In the genomic region with DNA sequence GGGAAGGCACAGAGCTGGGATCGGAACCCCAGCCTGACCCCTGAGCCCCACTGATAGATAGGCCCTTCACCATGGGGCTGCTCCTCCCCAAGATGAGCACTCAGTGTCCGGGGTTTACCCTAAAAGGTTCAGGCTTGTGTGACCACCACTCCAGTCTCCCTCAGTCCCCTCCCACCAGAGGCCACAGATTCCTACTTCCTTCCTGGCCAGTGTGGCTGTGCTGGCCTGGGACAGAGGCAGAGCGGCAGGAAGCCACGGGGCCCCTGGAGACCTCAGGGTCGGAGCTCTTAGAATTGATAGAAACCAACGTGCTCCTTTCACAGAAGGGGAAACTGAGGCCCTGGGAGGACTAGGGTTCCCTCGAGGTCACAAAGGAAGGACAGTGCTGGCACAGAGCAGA, we compare ENCODE assay signal across 9 mouse cellular contexts. TPM values are rescaled to one million over a fixed set of nuclear protein-coding genes. Genes with fewer than 3 reads are reported as not detected.
A peak's percentile ranks its signal among the peaks of the same experiment; 100 is the strongest.
DNase-seq lines count a peak whose midpoint lies in the region; ATAC-seq and TF ChIP-seq lines count a peak whose summit lies in the region.
"Had no signal": no experiment of that assay in that cellular context is flagged by ENCODE, and none has a peak within 500 bp of the region (broad histone marks: within the 10 kb centered on the region; RNA-seq: fewer than 3 reads in every experiment).

No protein-coding gene starts in this region.

- 22% methylated on average over 7 of the region's 7 CpGs for WGBS in lung, embryonic 16.5 days
- WGBS in lung, adult 2 months: 24% methylated on average over 7 of the region's 7 CpGs
- WGBS in heart, postnatal 0 days: 33% methylated on average over 7 of the region's 7 CpGs

- peak overlapping the region; percentile 92 for H3K27ac ChIP-seq in lung, embryonic 16.5 days (ENCODE audit: low read length)
- H3K27ac ChIP-seq in heart, postnatal 0 days (ENCODE audit: low read depth): peak overlapping the region; percentile 65

- DNase-seq in embryo, embryonic 10 days (ENCODE audit: low spot score): peak; percentile 36
- no peak for DNase-seq in embryo, embryonic 10.5 days (ENCODE audit: low spot score)
- no peak for DNase-seq in lung, adult 2 months
- DNase-seq in heart, postnatal 0 days (ENCODE audit: low spot score): no peak
- DNase-seq in ovary, postnatal 36 days (ENCODE audit: low spot score): no peak
- DNase-seq in layer of hippocampus, adult 9-11 months: no peak

- no peak for TF ChIP-seq CTCF in lung, adult 2 months (IDR thresholded peaks at IDR 0.05; ENCODE audit: insufficient read depth, low read length)
- no peak for TF ChIP-seq CTCF in heart, postnatal 0 days (IDR thresholded peaks at IDR 0.05; ENCODE audit: low read depth)

- peak overlapping the region; percentile 16; the same call in 1 of the 2 replicates for H3K9ac ChIP-seq in lung, embryonic 16.5 days (ENCODE audit: low read length)
- no peak overlapping the region for H3K9ac ChIP-seq in heart, postnatal 0 days (replicated peaks; ENCODE audit: low read depth, low read length)

- H3K36me3 ChIP-seq in lung, embryonic 16.5 days (ENCODE audit: control insufficient read depth, insufficient read depth, low read length): no peaks in the 10 kb centered on the region
- no peaks in the 10 kb centered on the region for H3K36me3 ChIP-seq in heart, postnatal 0 days (replicated peaks; ENCODE audit: control insufficient read depth, insufficient read depth, low read length)

- peaks cover 42% of the 10 kb centered on the region for H3K4me1 ChIP-seq in lung, embryonic 16.5 days (replicated peaks; ENCODE audit: control insufficient read depth, insufficient read depth, low read length)
- H3K4me1 ChIP-seq in lung, adult 2 months (ENCODE audit: control insufficient read depth, insufficient read depth, low read length): peaks cover 15% of the 10 kb centered on the region
- H3K4me1 ChIP-seq in heart, postnatal 0 days (ENCODE audit: control insufficient read depth, insufficient read depth): peaks cover 13% of the 10 kb centered on the region

- no peak for TF ChIP-seq POLR2A in lung, adult 2 months (IDR thresholded peaks at IDR 0.05; ENCODE audit: borderline replicate concordance, extremely low read depth, low read depth, low read length)

- ATAC-seq in lung, embryonic 16.5 days (ENCODE audit: low read depth): no peak
- ATAC-seq in heart, postnatal 0 days (ENCODE audit: insufficient read depth, low read depth): no peak
- peak; percentile 21; the same call in 1 of the 2 replicates for ATAC-seq in megakaryocyte, adult 5-6 weeks (ENCODE audit: poor library complexity, severe bottlenecking)
- ATAC-seq: midbrain, embryonic 16.5 days had no signal

- H3K9me3 ChIP-seq in lung, embryonic 16.5 days (ENCODE audit: control insufficient read depth, low read length): no peaks in the 10 kb centered on the region
- no peaks in the 10 kb centered on the region for H3K9me3 ChIP-seq in heart, postnatal 0 days (replicated peaks; ENCODE audit: control insufficient read depth, low read length)

- H3K4me3 ChIP-seq in lung, embryonic 16.5 days (ENCODE audit: low read length): no peak overlapping the region
- H3K4me3 ChIP-seq in lung, adult 2 months (replicated peaks; ENCODE audit: extremely low read depth, low read depth, low read length): no peak overlapping the region
- H3K4me3 ChIP-seq in heart, postnatal 0 days (ENCODE audit: low read depth, low read length): no peak overlapping the region

- H3K27me3 ChIP-seq in lung, embryonic 16.5 days (ENCODE audit: control insufficient read depth, insufficient read depth, low read depth, low read length): no peaks in the 10 kb centered on the region
- H3K27me3 ChIP-seq in heart, postnatal 0 days (ENCODE audit: control insufficient read depth, insufficient read depth, low read length): no peaks in the 10 kb centered on the region

- no peak overlapping the region for H3K4me2 ChIP-seq in lung, embryonic 16.5 days (ENCODE audit: low read depth, low read length)
- H3K4me2 ChIP-seq in heart, postnatal 0 days (ENCODE audit: low read depth, low read length): peak overlapping the region; percentile 4; the same call in 1 of the 2 replicates

- TF ChIP-seq EP300 in heart, postnatal 0 days (IDR thresholded peaks at IDR 0.05; ENCODE audit: low read depth): no peak

RNA-seq across cellular contexts. Expression of gene Arhgef10l, which starts 3.4 kb away (rescaled TPM):
- polyA plus RNA-seq in lung, embryonic 16.5 days (2015; fragmentation: Nextera tagmentation; extraction: Ambion mirVana): 15.5 and 15.8 TPM in 2 replicates
- polyA plus RNA-seq in lung, adult 2 months (2012; rRNA removed): 29.2 and 34.6 TPM in 2 replicates
- 46.8 and 52.8 TPM in 2 replicates for total RNA-seq in heart, postnatal 0 days (2014; rRNA removed; ENCODE audit: low replicate concordance)
- 12.1 and 15.4 TPM in 2 replicates for polyA plus RNA-seq in heart, postnatal 0 days (2015; fragmentation: Nextera tagmentation; extraction: Ambion mirVana)
- 22.8 and 25.3 TPM in 2 replicates for total RNA-seq in megakaryocyte, adult 5-6 weeks (2015)
- 72.2 and 83.3 TPM in 2 replicates for total RNA-seq in megakaryocyte, adult 5-6 weeks (2017)

RNA-seq across cellular contexts. Expression of gene Rcc2, which starts 37.9 kb away (rescaled TPM):
- 21.9 and 22.4 TPM in 2 replicates for polyA plus RNA-seq in lung, embryonic 16.5 days (2015; fragmentation: Nextera tagmentation; extraction: Ambion mirVana)
- 40.6 and 49.6 TPM in 2 replicates for polyA plus RNA-seq in lung, adult 2 months (2012; rRNA removed)
- 36.4 and 36.9 TPM in 2 replicates for total RNA-seq in heart, postnatal 0 days (2014; rRNA removed; ENCODE audit: low replicate concordance)
- 4.4 and 4.8 TPM in 2 replicates for polyA plus RNA-seq in heart, postnatal 0 days (2015; fragmentation: Nextera tagmentation; extraction: Ambion mirVana)
- total RNA-seq in megakaryocyte, adult 5-6 weeks (2015): 30.3 and 37.4 TPM in 2 replicates
- 50.8 and 57.3 TPM in 2 replicates for total RNA-seq in megakaryocyte, adult 5-6 weeks (2017)
